Mouse (Mus musculus) embryo, embryonic 10 days (tissue): Measurements from ENCODE around the gene Tmem199.
"Not testable (repeated sequence)": the region's sequence is repeated elsewhere in the genome, so short reads cannot be mapped to it uniquely, and the experiment has no call there.

ENCODE experiments used
- DNase-seq: peaks from one replicate; pipeline ENCODE4 v3.0.0-alpha.2; 2015; ENCODE audit warnings: low spot score

Gene Tmem199

DNA sequence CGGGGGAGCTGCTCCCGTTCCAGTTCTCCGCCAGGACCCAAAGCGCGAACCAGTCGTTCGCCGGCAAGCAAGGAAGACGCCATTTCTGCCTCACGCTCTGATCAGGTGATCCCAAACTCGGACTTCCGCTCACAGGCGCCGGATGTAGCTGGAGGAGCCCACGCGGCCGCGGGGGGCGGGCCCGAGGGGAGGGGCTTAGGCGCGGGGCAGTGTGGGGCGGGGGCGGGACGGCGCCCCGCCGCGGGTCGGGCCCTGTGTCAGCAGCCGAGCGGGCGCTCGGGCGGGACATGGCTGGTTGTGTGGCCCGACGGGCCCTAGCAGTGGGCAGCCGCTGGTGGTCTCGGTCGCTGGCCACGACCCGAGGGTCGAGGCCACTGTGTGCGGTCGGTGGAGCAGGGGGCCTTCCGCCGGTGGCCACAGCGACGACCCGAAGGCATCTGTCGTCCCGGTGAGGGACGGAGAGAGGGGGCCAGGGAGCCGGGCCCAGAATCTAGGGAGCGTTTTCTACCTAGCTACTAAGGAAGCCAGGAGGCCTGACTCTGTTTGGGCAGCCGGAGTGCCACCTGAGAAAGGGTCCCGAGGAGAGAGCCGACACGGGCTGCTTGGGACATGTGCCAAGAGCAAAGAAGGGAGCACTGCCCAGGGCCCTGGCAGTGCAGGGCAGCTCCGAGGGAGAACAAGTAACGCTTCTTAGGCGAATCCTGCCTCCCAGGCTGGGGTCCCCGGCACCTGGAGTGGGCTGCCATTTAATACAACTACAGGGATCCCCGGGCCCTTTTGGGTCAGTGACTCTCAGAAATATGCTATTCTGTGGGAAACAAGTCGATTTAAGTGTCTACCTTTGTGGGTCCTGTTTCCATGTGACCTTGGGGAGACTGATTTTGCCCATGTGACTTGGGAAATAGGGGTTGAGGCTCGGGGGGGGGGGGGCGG is at the start of gene Tmem199, which contains the start of gene Poldip2:
Tmem199 (minus strand) TSS at position 148 of the 933 bp plus-strand sequence.
Poldip2 (plus strand) TSS at position 169 of the 933 bp plus-strand sequence.
- peak; percentile 92 for DNase-seq

DNA sequence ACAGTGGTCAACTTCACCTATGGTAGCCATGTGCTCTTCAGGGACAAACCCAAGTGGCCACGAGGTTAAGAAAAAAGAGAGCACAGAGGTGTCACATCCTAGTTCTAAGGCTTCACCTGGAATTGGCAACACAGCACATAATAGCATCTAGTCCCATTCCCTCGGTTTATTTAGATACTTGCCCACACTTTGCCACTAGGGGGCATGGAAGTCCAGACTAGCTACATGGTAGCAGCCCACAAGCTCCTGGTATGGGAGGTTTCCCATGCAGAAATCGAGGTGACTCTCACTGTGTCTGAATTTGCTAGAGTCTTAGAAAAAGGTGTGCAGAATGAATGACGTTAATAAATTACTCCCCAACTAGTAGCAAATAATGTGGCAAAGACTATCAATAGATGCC is 48.5 kb upstream of the Tmem199 start:
- peak; percentile 88 for DNase-seq

GRCm38 (mm10) chr11:78557241-78557640 is 45.3 kb upstream of the Tmem199 start:
- DNase-seq, result peak; percentile 27

DNA sequence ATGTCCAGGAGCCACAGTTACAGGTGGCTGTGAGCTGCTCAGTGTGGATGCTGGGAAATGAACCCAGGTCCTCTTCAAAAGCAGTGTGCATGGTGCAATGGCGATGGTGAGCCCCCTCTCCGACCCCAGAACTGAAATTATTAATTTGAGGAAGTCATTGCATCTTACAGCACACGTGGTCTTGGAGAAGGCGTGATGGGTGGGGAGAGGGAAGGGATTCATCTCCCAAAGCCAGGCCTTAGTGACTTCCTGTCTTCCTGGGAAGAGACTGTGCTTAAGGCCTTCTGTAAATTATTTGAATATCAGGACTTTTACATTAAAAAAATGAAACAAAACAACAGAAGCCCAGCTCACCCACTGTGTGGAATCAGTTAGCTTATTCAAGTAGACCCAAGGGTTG is 44.1 kb upstream of the Tmem199 start:
- DNase-seq, result no peak

- no peak for DNase-seq
Measured at GRCm38 (mm10) chr11:78555623-78556022, 43.7 kb upstream of the Tmem199 start.

GRCm38 (mm10) chr11:78551059-78551398 is 39.1 kb upstream of the Tmem199 start:
- no peak for DNase-seq

- peak; percentile 98 for DNase-seq
Measured at GRCm38 (mm10) chr11:78550168-78551058, 38.4 kb upstream of the Tmem199 start, which contains the start of gene Tmem97. TSS of gene Tmem97 (minus strand) at chr11:78550777.

- no peak for DNase-seq
Measured at GRCm38 (mm10) chr11:78549491-78549987, 37.6 kb upstream of the Tmem199 start.

GRCm38 (mm10) chr11:78547718-78548460 is 35.9 kb upstream of the Tmem199 start:
- DNase-seq, result no peak

- no peak for DNase-seq
Measured at GRCm38 (mm10) chr11:78545181-78545580, 33.2 kb upstream of the Tmem199 start.

- DNase-seq, result no peak
Measured at GRCm38 (mm10) chr11:78544449-78545111, 32.6 kb upstream of the Tmem199 start.

DNA sequence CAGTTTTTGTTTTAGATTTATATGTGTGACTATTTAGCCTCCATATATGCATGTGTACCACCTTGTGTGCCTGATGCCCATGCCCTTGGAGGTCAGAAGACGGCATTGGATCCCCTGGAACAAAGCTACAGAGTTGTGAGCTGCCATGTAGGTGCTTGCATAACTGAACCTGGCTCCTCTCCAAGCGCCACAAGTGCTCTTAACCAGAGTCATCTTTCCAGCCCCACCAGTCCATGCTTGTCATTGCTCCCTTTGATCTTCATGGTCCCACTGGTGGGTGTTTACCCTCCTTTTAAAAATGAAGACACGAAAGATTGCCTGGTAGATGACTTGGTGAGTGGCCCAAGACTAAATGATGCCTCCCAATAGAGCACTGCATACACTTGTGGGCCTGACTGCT is 28.4 kb upstream of the Tmem199 start:
- DNase-seq, result no peak

- no peak for DNase-seq
Measured at GRCm38 (mm10) chr11:78536690-78537084, 24.7 kb upstream of the Tmem199 start.

- DNase-seq, result peak; percentile 99
Measured at GRCm38 (mm10) chr11:78536080-78536689, 24.2 kb upstream of the Tmem199 start, which contains the start of the genes Tnfaip1 and Ift20. TSS of gene Tnfaip1 (minus strand) at chr11:78536332. TSS of gene Ift20 (plus strand) at chr11:78536361.

- DNase-seq, result peak; percentile 77
Measured at GRCm38 (mm10) chr11:78535376-78536079, 23.6 kb upstream of the Tmem199 start.

- no peak for DNase-seq
Measured at GRCm38 (mm10) chr11:78534516-78534915, 22.5 kb upstream of the Tmem199 start.

- DNase-seq, result not testable (repeated sequence)
Measured at GRCm38 (mm10) chr11:78531515-78531914, 19.5 kb upstream of the Tmem199 start.

GRCm38 (mm10) chr11:78531046-78531445 is 19.1 kb upstream of the Tmem199 start:
- DNase-seq, result no peak

- no peak for DNase-seq
Measured at GRCm38 (mm10) chr11:78530001-78530400, 18.0 kb upstream of the Tmem199 start.

GRCm38 (mm10) chr11:78528714-78529113 is 16.7 kb upstream of the Tmem199 start:
- DNase-seq, result no peak
